Mouse (Mus musculus) neutrophil, adult 5-6 weeks (primary cell): ENCODE data around the gene Zc3h4. TPM values are rescaled to one million over a fixed set of nuclear protein-coding genes. Genes with fewer than 3 reads are reported as not detected.

Experiments used
- ATAC-seq: fragments of 151-379, 151-347 bp; 2 replicates; pipeline ENCODE4 v1.8.0; 2017; ENCODE audit warnings: mild to moderate bottlenecking, moderate TSS enrichment; ENCODE audit not compliant: insufficient number of reproducible peaks, poor library complexity, low FRiP score, severe bottlenecking; ENCODE audit errors: extremely low read depth
- total RNA-seq: library from RNA; stranded (forward); fragments of 200-1000 nt; gene quantifications from 2 replicates; pipeline ENCODE4 v1.2.3, GENCODE M21; 2017

Gene Zc3h4
- total RNA-seq, 1 experiment from 2014 or later = 45.9 TPM

DNA sequence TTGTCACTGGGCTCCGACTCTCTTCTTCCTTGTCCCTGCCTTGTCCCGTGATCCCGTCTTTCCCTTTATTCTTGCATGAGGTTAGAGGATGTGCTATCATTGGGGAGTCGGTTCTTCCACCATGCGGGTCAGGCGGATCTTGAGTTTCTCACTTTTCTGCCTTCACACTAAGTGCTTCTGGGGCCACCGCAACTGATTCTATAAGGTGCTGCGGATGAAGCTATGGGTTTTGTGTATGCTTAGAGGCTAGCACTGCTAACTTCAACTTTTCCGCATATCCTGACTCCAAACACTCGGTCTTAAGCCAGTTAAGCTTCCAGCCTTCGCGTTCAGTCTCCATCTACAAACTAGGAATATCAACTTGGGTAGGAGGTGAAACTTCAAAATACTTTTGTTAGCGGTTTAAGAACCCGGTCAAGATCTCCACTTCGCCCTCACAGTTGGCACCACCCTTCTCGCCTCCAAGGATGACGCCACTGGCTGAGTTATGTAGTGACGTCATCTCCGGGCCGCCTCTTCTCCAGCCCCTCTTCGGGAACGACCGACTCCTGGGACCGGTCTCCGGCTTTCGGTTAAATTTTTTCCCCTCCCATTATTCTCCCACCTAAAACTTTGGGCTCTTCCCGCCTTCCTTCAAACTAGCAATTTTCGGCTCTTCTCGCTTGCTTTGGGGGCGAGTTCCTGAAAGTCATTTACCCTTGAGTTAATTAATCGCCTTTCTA, 1.5 kb upstream of the Zc3h4 start:
- ATAC-seq = peak; percentile 51

DNA sequence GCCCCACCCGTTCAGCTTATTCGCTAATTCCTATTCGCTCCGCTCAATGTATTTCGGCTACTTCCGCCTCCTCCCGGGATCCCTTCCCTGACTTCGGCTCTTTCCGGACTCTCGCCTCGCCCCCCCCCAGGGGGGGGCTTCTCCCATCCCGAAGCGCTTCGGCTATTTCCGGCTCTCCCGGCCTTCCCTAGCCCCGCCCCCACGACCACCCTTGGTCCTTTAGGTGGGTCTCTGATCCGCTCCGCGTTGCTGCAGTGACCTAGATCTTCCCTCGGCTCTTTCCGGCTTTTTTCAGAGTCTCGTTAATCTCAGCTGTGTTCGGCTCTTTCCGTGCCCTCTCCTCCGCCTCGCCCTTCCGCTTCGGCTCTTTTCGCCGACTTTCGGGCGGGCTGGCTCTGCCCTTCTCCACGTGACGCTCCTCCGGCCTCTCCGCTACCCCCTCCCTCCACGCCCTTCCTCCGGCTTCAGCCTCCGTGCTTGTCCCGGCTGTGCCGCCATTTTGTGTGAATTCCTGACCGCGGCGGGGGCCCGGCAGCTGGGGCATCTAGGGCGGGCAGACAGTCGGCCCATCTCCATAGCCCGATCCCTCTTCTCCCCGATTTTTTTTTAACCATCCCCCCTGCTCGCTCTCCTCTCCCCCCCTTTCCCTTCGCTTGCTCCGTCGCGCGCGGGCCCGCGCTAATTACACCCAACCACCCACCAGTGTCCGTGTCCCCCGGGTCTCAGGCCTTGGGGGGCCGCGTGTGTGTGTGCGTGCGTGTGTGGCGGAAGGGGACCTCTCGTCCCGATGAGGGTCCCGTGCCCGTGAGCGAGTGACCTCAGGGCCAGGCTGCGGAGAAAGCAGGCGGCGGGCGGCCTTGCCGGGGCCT, 656 bp upstream of the Zc3h4 start:
- peak; percentile 79 for ATAC-seq

DNA sequence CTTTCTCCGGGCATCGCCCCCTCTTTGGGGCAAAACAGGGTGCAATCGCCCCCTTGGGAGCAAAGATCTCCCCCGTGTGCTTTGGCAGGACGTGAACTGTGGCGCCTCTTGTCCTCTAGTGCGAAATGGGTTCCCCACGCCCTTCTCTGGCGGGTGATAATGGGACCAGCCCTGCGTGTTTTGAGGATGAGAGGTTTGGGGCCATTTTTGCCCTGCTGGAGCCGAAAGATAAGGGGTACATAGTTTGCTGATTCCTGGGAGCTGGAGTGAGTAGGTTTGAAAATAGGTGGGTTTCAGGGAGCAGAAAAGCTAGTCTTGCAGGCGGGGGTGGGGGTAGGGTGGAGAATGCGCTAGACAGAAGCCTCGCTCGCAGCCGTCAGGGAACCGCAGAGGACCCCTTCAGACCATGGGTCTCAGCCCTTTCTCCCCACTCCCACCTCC, 1.3 kb downstream of the Zc3h4 start:
- no peak for ATAC-seq

DNA sequence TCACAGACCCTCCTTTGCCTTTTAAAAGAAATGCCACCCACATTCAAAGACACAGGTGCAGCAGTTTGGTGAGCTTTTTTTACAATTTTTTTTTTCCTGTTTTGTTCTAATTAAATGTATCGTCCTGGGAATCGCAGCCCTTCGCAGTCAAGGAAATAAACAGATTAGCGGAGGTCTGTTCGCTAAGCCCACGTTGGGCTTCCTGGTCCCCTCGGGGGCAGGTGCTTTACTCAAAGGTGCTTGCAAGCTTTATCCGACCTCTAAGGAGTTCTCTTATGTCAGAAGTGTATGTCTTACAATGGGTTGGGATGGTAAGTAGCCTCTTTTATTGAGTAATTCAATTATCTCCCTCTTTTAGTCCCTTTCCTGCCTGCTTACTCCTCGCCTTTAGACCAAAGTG, 1.7 kb downstream of the Zc3h4 start:
- ATAC-seq = no peak

DNA sequence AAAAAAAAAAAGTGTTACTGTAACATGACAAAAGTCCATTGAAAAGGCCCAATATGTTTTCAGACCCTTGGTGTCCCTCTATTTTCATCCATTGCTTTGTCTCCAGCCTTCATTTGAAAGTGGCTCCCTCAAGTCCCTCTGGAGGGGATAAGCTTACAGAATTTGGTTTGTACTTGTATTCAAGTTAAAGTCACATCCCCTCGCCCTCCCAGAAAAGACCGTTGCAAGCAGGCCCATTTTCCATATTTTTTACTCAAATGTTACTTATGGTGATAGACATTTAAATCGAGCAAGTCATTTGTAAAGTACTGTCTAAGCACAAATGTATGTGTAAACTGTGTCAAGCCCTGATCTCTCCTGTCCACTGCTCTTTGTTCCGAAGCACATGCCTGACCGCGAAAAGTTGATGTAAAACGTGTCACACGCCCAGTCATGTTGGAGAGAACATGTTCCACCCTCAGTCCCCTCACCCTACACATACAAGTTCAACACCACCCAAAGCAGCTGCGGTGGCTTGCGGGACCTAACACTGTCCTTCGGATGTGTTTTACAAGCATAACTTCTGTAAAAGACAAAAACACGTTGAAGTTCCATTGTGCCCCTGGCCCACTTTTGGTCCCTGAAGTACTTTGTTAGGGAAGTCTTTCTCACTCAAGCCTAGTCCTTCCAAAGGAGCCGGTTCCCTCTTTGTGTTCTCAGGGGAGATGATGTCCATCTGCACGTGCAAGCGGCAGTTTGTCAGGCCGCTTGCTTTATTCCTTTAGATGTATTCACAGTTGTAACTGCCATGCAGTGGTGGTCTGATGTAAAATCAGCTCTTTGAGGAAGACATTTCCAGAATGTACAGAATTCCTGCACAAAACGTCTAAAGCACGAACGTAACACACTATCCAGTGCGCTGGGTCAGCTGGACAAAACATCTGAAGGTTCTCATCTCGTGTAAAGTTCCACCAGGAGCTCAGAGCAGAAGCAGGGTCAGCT, 2.5 kb downstream of the Zc3h4 start:
- no peak for ATAC-seq

DNA sequence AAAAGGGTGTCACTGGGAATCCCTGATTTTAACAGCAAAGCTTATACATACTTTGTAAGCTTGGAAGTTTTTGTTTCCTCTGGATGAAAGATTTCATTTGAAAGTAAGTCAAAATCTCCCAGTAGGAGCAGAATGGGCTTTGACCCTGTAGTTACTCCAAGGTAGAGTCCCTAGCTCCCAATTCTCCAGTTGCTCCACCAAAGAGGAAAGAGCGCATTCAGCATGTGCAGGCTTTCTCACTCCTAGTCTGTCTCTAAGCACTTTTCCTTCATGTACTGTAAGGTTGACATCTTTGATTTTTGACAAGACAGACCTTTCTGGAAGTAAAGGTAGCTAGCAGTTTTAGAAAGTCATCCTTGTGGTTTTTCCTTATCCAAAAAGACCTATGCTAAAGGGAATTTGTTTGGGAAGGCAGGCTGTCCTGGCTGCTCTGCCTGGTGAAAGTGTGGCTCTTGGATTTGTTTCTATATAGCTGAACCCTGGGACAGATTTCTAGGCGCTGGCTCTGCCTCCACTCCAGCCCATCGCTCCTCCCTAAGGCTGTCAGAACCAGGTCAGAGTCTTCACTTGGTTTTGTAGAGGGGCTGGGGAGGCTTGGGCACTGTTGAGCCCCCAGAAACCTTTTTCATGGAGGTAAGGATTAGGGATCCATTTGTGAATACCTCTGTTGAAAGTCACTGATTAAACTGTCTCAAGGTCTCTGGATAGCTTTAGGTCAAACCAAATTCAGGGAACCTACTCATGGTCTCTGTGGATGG, 3.8 kb downstream of the Zc3h4 start:
- no peak for ATAC-seq

DNA sequence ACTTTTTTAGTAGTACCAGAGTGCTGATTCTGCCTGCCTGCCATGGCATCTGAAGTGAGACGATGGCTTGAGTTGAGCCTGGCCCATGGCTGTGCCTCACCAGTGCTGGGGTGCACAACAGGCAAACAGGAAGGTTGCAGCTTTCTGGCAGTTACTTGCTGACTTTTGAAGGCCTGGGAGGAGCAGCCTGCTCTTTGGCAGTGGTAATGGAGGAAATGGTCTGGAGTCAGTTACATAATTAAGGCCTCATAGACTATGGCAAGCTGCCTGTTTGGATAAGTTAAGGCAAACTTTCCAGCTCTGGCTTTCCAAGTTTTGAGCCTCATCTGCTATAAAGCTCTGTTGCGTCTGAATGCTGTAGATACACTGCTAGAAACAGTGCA, 4.4 kb downstream of the Zc3h4 start:
- ATAC-seq = no peak

DNA sequence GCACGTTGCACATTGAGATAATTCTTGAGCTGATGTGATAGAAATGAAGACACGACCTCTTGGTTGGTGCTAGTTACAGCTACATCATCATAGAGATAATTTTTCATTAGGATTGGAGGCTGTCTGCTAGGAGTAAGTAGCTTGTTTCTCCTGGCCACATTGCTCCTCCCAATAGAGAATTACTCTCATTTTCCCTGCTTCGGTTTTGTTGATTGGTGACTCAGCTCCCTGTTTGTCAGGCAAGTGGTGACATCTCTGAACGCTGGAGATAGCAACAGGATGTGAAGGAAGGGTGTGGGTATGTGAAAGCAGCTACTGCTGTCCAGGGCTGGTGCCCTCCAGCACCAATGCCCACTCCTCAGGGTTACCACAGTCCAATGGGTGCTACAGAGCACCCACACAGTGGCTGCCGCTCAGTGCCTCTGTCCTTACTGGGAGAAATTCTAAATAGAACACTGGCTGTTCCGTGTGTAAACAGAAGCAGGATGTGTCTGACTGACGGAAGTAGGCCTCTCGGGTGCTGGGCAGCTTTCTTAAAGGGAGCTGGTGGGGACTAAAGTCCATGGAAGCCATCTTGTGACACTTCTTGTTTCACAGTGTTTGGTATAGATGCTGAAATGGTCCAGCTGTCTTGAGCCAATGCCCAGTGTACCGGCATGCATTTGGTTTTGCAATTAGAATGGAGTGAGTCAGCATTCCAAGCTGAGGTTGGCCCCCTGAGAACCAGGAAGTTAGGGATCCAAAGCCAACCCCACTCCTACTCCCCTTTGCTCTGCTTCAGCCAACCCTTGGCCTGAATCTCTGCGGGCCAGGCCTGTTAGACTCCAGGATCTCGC, 5.0 kb downstream of the Zc3h4 start:
- peak; percentile 59 for ATAC-seq

DNA sequence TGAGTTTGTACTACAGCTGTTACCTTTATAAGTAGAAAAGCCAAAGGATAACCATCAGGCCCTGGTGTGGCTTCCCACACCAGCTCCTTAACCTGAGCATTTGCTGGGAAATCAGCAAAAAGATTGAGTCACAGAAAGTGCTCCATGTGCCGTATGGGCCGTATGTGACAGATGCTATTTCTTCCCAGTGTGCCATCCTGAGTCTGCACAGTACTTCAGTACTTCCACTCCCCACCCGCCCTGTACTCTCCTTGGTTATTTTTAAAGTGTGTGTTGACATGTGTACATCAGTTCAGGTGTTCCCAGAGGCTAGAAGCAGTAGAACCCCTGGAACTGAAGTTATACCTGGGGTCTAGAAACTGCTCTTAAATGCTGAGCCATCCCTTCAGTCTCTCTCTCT, 6.3 kb downstream of the Zc3h4 start:
- ATAC-seq = no peak

DNA sequence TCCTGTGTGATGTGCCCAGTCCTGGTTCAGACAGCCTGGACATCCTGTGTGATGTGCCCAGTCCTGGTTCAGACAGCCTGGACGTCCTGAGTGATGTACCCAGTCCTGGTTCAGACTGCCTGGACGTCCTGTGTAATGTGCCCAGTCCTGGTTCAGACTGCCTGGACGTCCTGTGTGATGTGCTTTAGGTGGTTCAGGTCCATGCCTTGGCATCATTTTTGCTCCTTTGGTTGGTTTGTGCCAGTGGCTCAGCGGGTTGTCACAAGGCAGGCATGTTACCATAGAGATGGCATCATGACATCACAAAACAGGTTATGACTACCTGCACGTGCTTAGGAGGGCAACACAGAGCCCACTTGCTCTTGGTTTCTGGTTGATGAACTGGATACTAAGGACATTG, 10.4 kb downstream of the Zc3h4 start:
- ATAC-seq = no peak

DNA sequence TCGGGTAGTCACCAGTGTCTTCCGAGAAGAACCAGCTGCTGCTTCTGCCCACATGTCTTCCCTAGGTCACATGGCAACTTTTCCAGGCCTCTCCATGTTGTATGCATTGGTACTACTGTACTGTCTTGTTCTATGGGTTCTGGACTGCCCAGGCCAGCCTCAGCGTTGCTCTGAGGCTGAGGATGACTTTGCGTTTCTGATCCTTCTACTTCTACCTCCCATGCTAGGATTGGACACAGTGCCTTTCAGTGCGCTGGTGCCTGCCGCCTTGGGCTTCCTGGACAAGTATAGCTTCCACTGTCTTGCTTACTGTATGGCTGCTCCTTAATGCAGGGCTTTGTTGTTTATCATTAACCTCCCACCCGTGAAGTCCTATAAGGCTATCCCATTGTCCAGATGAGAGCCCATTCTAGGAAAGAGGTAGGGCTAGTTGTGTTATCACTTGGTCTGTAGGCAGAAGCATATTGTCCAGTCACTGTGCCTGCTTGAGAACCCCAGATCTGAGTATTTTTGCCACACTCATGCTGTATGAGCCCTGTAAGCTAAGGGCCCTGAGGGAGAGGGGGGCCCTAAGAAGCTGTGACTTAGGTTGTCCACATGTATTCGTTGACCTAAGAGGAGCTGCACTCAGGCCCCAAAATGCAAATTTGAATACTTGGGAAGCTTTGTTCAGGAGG, 11.6 kb downstream of the Zc3h4 start:
- no peak for ATAC-seq

DNA sequence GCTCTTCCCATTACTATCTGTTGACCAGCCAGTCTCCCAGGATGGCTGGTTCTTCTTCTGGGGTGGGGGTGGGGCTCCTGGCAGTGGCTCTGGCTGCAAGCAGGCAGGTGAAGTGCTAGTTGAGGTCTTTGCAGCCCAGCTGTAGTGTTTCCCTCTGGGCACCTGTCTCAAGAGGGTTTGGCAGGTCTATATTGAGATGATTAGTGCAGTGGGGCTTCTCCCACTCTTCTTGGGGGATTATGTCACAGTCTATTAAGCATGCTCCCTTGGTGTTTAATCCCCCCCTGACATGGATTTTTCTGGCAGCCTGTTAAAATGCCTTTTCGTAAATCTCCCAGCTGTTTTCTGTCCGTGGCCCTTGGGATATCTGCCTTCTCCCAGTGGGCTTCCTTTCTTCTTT, 12.2 kb downstream of the Zc3h4 start:
- ATAC-seq = no peak

DNA sequence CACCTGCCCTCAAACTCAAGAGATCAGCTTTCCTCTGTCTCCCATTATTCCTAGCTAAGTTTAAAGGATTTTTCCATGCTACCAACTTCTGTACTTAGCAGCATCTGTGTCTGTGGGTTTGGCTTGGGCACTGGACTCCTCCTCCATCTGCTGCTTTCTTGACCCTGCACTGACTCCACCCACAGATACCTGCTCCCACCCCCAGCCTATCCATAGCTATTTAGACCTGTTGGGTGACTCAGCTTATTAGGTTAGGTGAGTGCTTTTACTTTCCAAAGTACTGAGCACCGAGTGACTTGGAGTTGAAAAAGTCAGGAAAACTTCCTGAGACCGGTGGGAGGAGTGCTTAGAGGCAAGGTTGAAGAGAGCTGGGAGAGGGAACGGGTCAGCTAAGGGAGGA, 14.7 kb downstream of the Zc3h4 start:
- no peak for ATAC-seq

DNA sequence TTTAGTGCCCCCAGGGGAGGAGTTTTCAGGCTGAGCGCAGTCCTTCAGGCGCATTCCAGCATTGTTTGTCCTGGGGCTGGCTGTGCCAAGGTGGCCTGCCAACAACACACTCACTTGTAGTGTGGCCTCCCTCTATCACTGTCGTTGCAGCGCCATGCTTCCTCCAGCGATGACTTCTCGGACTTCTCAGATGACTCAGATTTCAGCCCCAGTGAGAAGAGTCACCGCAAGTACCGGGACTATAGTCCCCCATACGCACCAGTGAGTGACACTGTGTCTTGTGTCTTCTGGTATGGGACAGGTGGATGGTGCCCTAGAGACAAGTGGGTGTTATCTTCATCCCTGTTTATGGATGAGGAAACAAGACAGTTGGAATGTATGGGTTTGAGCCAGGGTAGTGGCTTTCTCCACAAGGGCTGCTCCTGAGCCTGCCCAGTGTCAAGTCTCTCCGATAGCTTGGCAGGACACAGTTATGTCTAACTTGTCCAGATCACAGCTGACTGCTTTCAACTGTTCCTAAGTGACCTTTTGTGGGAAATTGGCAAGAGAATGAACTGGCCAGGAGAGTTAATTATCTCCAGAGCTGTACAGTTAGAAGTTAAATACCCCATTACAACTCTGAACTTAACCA, 16.5 kb downstream of the Zc3h4 start:
- ATAC-seq = no peak

DNA sequence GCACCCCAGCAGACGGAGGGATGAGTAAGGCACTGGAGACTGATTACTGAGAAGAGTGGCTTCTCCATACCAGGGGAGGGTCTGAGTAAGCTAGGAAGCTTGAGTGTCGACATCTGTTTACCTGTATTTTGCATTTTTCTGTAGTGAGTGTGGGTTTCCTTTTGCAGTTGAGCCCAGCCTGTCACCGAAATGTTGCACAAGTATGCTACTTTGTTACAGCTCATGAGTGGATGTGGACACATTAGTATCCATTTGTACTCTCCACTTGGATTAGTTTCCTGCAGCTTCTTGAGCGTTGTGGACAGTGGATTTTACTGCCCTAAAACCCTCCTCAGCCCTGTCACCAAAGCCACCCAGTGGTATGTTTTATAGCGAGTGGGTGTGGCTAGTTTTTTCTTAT, 18.0 kb downstream of the Zc3h4 start:
- peak; percentile 21; the same call in 1 of the 2 replicates for ATAC-seq

DNA sequence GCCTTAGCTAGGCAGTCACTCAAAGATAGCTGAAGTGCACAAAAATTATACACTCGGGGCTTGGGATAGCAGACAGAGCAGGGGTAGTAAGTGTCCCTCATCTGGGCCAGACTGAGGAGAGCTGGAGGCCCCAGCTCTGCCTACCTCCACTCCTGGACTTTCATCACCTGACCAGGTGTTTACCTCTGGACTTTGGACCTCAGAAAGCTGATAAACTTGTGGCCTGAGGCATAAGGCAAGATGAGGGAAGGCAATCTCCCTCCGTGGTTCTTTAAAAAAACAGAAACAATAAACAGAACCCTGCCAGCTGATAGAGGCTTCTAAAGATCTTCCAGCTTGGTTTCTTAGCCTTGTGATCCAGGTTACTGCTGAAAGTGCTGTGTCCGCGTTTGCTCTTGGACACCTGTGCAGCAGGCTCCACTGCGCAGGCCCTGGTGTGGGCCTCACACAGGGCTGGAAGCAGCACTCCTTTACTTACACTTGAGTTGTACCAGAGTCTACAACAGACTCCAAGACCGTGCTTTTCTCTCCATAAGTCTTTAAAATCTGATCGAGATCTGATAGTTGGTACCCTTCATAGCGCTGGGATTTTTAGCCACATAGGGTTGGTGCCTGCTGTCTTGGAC, 19.9 kb downstream of the Zc3h4 start:
- ATAC-seq = no peak
